Mouse (Mus musculus) ES-Bruce4 (cell line): ENCODE results near the gene Wwc1.

ENCODE experiments used
- CTCF ChIP-seq: IDR thresholded peaks from one replicate; pipeline ENCODE4 v1.8.1; 2011; ENCODE audit warnings: low read depth, low read length
- POLR2A ChIP-seq: IDR thresholded peaks from one replicate; pipeline ENCODE4 v1.8.1; 2011; ENCODE audit warnings: low read length; ENCODE audit not compliant: insufficient read depth

DNA sequence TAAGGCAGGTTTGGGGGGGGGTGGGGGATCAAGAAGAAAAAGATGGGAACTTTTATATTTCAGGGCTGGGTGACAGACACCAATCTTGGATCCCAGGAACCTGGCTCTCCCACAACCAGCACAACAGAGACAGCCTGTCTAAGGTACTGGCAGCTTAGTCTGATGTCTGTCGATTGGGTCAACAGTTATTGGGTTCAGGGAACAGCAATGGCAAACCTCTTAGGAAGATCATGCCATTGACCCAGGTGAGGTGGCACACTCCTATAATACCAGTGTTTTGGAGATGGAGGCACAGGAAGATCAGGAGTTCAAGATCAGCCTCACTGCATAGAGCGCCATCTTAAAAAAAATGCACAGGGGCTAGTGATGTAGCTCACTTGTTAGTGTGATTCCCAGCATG, 17.9 kb downstream of the Wwc1 start:
- TF ChIP-seq CTCF (no peak), POLR2A (no peak)
